Mouse (Mus musculus) small intestine, adult 2 months (tissue): Measurements from ENCODE around the gene Scyl3.

Experiments used
- CTCF ChIP-seq: fragments of 200-500 bp; IDR thresholded peaks from 2 replicates; pipeline ENCODE4 v1.5.1; 2012; ENCODE audit warnings: low read depth, mild to moderate bottlenecking, control low read depth, inconsistent platforms, low read length, moderate library complexity, mixed read lengths; ENCODE audit not compliant: insufficient replicate concordance, insufficient read length; ENCODE audit errors: extremely low read depth
- POLR2A ChIP-seq: fragments of 200-500 bp; IDR thresholded peaks from 2 replicates; pipeline ENCODE4 v1.6.1; 2012; ENCODE audit warnings: low read depth, mild to moderate bottlenecking, control low read depth, inconsistent platforms, low read length, moderate library complexity

- TF ChIP-seq CTCF = no peak
- no peak for TF ChIP-seq POLR2A
Observed at GRCm38 (mm10) chr1:163889629-163890028, 39.3 kb upstream of the Scyl3 start.
